Mouse (Mus musculus): ENCODE measurements at regions not wholly inside any gene's neighbourhood (a gene's known extent, or its start where the extent isn't known, plus 50 kb on each side); places are given as distances from the start of the nearest gene placed in this dataset.
"Not testable (repeated sequence)": the region's sequence is repeated elsewhere in the genome, so short reads cannot be mapped to it uniquely, and the experiment has no call there.

DNA sequence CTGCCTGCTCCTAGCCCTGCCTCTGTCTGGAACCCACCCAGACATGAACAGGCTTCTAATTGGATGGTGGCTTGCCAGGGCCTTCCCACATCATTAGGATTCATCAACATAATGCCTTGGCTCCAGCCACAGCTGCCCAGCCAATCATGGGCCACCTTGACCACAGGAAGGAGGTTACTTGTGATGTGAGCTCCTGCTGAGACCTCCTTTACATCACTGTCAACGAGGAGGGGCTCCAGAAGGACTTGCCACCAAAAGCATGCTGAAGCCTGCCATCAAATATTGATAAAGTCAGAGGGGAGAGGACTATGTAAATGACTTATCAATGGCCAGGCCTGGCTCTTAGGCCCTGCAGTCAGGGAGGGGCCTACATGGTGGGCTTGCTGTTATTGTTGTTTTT is 175.6 kb downstream of the Map1s start:
- H3K4me2 ChIP-seq; H3K27me3 ChIP-seq (replicated peaks); H3K4me3 ChIP-seq; H3K9me3 ChIP-seq (replicated peaks); H3K27ac ChIP-seq; H3K9ac ChIP-seq; ATAC-seq; H3K4me1 ChIP-seq; H3K36me3 ChIP-seq: not testable (repeated sequence)
- WGBS (ENCODE audit: insufficient replicate concordance): 12% methylated on average over 1 of the region's 1 CpGs

DNA sequence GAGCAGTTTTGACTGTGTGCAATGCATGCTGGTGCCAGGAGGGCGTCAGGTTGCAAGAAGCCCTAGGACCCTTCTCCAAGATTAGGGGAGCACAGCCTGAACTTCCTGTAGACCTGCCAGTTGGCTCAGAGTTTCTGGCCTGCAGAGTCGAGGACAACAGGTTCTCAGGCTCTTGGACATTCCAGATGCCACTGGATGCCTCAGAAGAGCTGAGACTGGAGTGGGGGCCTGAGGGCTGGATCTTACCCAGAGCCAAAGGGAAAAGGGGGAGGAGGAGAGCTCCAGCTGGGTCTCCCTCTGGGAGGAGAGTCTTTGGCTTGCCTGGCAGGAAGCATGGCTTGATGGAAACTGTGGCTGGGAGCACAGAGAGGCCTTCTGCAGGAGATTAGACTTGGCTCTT is 145.4 kb upstream of the Myo9b start:
- not testable (repeated sequence) for H3K36me3 ChIP-seq; H3K4me2 ChIP-seq; ATAC-seq; H3K4me1 ChIP-seq; H3K27ac ChIP-seq; H3K4me3 ChIP-seq; H3K27me3 ChIP-seq (replicated peaks); H3K9ac ChIP-seq; H3K9me3 ChIP-seq (replicated peaks)
- whole genome bisulfite sequencing (ENCODE audit: insufficient replicate concordance): 26% methylated on average over 2 of the region's 2 CpGs

DNA sequence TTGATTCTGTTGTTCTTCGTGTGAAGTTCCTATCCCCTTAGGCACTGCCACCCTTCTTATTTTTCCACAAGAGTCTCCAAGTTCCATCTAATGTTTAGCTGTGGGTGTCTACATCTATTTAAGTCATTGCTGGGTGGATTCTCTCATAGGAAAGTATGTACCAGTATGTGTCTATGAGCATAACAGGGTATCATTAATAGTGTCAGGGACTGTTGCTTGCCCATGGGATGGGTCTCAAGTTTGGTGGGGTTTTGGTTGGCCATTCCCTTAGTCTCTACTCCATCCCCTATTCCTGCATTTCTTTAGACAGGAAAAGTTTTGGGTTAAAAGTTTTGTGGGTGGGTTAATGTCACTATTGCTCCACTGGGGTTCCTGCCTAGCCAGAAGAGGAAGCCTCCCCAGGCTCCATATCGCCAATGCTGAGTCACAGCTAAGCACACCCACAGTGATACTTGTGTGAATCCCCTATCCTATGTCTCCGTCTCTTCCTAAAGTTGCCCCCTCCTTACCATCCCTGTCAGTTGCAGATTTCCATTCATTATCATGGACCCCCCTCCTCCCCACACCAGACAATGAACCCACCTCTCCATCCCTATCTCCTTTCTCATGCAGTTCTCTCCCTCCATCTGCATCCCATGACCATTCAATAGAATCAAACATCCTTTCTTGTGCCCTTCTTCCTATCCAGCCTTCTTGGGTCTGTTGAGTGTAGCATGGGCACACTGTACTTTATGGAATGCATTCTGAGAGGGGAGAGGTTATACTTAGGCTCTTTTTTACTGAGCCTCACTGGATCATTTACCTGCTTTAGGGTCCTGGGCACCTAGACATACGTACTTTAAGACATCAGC is 141.9 kb upstream of the Myo9b start:
- no peaks in the 10 kb centered on the region for H3K4me1 ChIP-seq
- H3K27me3 ChIP-seq (replicated peaks): no peaks in the 10 kb centered on the region
- no peak overlapping the region for H3K4me2 ChIP-seq
- H3K9ac ChIP-seq: no peak overlapping the region
- no peak overlapping the region for H3K27ac ChIP-seq
- H3K4me3 ChIP-seq: no peak overlapping the region
- 43% methylated on average over 4 of the region's 4 CpGs for WGBS (ENCODE audit: insufficient replicate concordance)
- H3K36me3 ChIP-seq: no peaks in the 10 kb centered on the region
- no peaks in the 10 kb centered on the region for H3K9me3 ChIP-seq (replicated peaks)
- ATAC-seq: peak; percentile 40

DNA sequence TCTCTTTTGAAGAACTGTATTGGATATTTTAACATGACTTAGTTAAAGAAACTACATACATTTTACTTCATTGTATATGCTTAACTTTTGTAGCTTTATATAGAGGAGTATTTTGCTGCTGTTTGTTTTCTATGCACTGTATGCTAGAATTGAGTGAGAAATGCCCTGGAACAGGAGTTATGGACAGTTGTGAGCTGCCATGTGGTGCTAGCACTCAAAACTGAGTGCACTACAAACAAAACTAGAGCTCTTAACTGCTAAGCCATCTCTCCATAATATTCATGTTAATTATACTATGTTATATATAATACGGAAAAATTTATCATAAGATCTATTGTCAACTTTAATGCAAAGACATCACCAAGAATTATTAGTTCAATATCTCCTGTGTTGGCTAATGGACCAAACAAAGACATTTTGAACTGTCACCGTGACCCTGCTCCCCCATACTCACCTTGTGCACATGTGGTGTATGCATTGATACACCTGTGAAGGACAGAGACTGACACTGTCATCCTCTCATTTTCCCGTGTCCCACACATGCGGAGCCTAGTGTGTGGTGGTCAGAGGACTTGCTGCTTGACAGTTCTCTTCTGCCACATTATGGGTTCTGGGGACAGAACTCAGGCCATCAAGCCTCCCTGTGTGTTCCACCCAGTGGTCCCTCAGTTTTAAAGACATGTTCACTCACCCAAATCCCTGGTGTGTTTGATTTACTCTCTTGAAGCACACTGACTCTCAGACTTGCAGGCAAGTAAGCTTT is 141.0 kb upstream of the Myo9b start:
- 75% methylated on average over 4 of the region's 4 CpGs for WGBS (ENCODE audit: insufficient replicate concordance)
- Histone ChIP-seq H3K36me3 (no peaks in the 10 kb centered on the region), H3K9me3 (replicated peaks) (no peaks in the 10 kb centered on the region), H3K9ac (no peak overlapping the region), H3K4me1 (no peaks in the 10 kb centered on the region), H3K27me3 (replicated peaks) (no peaks in the 10 kb centered on the region), H3K4me3 (no peak overlapping the region), H3K27ac (no peak overlapping the region), H3K4me2 (no peak overlapping the region)
- peak; percentile 30; the same call in 1 of the 2 replicates for ATAC-seq

DNA sequence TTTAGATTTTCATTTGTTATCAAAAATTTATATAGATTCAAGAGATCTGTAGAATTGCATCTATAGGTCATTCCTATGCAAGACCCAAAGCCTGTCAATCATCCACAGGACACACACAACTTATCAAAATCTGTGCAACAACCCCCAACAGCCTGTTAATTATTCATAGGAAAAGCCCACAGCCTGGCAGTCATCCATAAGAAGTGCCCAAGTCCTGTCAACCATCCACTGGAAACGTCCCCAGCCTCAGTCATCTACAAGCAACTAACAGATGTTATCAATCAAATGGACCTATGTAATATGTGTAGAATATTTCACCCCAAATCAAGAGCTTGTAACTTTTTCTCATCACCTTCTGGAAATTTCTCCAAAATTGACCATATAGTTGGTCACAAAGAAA is 139.6 kb upstream of the Myo9b start:
- H3K9me3 ChIP-seq (replicated peaks); H3K4me2 ChIP-seq; H3K27me3 ChIP-seq (replicated peaks); H3K36me3 ChIP-seq; H3K4me1 ChIP-seq; H3K27ac ChIP-seq; H3K9ac ChIP-seq; H3K4me3 ChIP-seq; ATAC-seq: not testable (repeated sequence)
- WGBS (ENCODE audit: insufficient replicate concordance): 35% methylated on average over 1 of the region's 1 CpGs

DNA sequence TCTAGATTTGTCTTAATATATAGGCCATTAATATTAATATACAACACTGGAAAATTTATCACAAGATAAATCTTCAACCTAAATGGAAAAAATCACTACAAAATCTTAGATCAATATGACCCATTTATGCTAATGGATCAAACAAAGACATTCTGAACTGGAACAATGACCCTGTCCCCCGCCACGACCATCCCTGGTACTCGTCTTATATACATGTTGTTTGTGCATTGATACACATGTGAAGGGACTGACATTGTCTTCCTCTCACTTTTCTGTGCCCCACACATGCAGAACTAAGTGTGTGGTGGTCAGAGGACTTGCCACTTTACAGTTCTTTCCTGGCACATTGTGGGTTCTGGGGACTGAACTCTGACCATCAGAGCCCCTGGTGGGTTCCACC is 135.4 kb upstream of the Myo9b start:
- WGBS (ENCODE audit: insufficient replicate concordance): 62% methylated on average over 3 of the region's 3 CpGs
- not testable (repeated sequence) for H3K4me2 ChIP-seq; H3K36me3 ChIP-seq; H3K9me3 ChIP-seq (replicated peaks); H3K27ac ChIP-seq; H3K4me3 ChIP-seq; H3K27me3 ChIP-seq (replicated peaks); H3K4me1 ChIP-seq; H3K9ac ChIP-seq; ATAC-seq

DNA sequence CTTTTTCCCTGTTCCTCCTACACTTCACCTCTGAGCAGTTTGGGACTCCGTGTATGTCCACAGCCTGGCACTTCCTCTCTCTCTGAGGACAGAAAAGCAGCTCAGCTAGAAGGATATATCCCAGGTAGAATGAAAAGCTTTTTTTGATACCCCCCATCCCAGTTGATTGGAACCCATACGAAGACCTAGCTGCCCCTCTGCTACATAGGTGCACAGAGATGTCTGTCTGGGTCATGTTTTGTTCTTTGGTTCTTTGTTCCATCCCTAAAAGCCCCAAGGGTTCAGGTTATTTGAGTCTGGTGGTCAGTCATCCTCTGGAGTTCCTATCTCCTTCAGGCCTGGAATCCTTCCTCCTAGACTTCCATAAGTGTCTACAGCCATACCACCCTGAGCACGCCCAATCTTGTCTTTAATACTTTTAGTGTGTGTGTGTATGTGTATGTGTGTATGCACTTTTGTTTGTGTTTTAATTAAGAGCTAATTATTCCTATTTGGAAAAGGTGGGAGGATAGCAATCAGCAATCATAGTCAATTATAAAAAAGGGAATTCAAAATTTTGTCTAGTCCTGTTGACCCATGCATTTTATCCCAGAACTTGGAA is 130.0 kb upstream of the Myo9b start:
- not testable (repeated sequence) for H3K4me3 ChIP-seq; H3K4me1 ChIP-seq; ATAC-seq; H3K4me2 ChIP-seq; H3K9ac ChIP-seq; H3K36me3 ChIP-seq; H3K27me3 ChIP-seq (replicated peaks); H3K27ac ChIP-seq; H3K9me3 ChIP-seq (replicated peaks)
- 41% methylated on average over 3 of the region's 3 CpGs for WGBS (ENCODE audit: insufficient replicate concordance)

DNA sequence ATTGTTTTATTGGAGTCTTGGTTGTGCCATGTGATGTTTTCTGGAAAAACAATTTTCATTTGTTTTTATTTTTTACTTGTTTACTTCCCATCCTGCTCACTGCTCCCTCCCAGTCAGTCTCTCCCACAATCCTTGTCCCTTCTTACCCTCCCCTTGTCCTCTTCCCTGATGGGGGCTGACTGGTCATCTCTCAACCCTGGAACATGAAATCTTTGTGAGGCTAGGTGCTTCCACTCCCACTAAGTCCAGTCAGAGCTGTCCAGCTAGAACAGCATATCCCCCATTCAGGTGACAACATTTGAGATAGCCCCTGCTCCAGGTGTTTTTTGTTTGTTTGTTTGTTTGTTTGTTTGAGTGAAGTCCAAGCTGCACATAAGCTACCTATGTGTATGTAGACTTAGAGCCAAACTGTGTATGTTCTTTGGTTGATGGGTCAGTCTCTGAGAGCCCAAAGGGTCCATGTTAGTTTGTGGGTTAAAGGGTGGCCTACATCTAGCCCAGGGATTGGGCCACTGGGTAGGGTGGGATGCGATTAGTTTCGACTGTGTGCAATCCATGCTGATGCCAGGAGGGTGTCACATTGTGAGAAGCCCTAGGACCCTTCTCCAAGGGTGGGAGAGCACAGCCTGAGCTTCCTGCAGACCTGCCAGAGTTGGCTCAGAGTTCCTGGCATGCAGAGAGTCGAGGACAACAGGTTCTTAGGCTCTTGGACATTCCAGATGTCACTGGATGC is 100.9 kb upstream of the Myo9b start:
- H3K27me3 ChIP-seq (replicated peaks); H3K27ac ChIP-seq; ATAC-seq; H3K4me2 ChIP-seq; H3K4me1 ChIP-seq; H3K36me3 ChIP-seq; H3K9me3 ChIP-seq (replicated peaks); H3K9ac ChIP-seq; H3K4me3 ChIP-seq: not testable (repeated sequence)
- 47% methylated on average over 3 of the region's 3 CpGs for WGBS (ENCODE audit: insufficient replicate concordance)

DNA sequence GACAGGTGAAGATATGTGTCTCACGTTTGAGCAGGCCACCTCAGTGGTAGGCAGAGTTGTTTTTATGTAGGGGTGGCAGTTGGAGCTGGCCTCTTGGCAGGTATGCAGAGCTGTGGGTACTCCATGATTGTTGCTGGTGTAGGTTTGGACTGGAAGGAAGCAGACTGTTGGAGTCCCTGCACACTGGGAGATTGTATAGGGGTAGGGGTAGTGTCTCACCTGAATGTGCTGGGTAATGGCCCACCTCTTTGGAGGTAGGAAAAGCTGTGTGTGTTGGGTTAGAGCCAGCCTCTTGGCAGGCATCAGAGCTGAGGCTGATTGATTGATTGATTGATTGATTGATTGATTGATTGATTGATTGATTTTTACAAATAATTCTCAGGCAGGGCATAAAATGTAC is 79.6 kb upstream of the Myo9b start:
- H3K27ac ChIP-seq; H3K4me2 ChIP-seq; H3K9me3 ChIP-seq (replicated peaks); H3K4me1 ChIP-seq; H3K36me3 ChIP-seq; H3K27me3 ChIP-seq (replicated peaks); H3K9ac ChIP-seq; H3K4me3 ChIP-seq; ATAC-seq: not testable (repeated sequence)
- 36% methylated on average over 1 of the region's 1 CpGs for WGBS (ENCODE audit: insufficient replicate concordance)

DNA sequence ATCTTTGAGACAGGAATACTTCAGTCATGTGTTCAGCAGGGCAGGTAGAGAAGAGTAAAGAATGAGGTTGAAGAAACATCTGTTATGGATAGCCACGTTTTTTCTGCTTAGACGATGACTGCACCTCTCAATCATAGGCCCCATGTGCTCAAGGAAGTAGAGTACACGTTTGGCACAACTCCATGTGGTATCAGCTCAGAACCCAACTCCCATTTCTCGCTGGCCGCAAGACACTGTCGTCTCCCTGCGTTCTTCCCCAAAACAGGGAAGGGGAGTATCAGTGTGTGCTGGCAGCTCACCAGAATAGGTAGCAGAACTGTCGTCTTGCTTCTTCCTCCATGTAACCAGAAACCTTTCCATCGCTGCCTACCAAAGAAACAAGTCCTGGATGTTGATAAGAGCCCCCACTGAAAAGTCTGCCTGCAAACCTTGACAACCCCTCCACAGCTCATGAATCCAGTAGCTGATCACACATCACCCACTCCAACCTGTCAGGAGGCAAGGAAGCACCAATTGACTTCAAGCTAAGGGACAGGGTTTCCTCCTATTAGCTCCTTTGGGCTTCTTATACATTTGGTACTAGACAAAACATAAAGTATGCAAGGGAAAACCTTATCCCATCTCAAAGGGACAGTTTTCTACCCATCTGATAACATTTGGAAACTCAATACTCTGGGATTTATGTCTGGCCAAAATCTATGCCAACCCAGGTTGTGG is 77.3 kb upstream of the Myo9b start:
- H3K36me3 ChIP-seq; H3K27me3 ChIP-seq (replicated peaks); H3K4me1 ChIP-seq; H3K27ac ChIP-seq; ATAC-seq; H3K9me3 ChIP-seq (replicated peaks); H3K4me2 ChIP-seq; H3K4me3 ChIP-seq; H3K9ac ChIP-seq: not testable (repeated sequence)
- 60% methylated on average over 9 of the region's 9 CpGs for WGBS (ENCODE audit: insufficient replicate concordance)

Measured in liver, embryonic 12.5 days (tissue).